Mouse (Mus musculus): ENCODE measurements around the gene Mpst.

DNA sequence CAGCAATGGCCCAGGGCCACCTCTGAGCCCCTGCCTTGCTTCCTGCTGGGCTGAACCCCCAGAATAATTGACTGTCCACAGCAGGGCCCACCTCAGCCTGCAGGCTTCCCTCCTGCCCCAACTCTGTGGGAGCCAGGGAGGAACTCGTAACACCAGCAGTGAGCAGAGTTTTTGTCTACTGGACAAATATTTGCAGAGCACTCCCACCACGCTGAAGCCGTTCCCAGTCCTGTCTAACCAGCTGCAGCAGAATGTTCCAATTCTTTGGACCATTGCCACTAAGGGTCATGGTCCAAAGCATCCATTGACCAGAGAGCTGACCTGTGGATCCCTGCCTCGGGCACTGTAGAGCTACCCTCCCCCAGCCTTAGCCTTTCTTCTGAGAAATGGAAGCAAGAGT lies 10.7 kb downstream of the Mpst start:
- no peak for TF ChIP-seq POLR2A (IDR thresholded peaks at IDR 0.05; ENCODE audit: borderline replicate concordance, extremely low read depth, low read depth, low read length)
- no peak for TF ChIP-seq CTCF (IDR thresholded peaks at IDR 0.05; ENCODE audit: insufficient read depth, low read length)

All from lung, adult 2 months (tissue).